Mouse (Mus musculus): Measurements from ENCODE around the gene Serpina1e. TPM values are rescaled to one million over a fixed set of nuclear protein-coding genes. Genes with fewer than 3 reads are reported as not detected.
"Not testable (repeated sequence)": the region's sequence is repeated elsewhere in the genome, so short reads cannot be mapped to it uniquely, and the experiment has no call there.

Gene Serpina1e
- polyA plus RNA-seq, 1 experiment from 2014 or later: not detected

GRCm38 (mm10) chr12:103952972-103953371, 5.8 kb downstream of the Serpina1e start:
- H3K9me3 ChIP-seq (ENCODE audit: control insufficient read depth, low read length); H3K4me1 ChIP-seq (ENCODE audit: control insufficient read depth, insufficient read depth, low read length); ATAC-seq (ENCODE audit: insufficient read depth, low FRiP score, low TSS enrichment); DNase-seq (ENCODE audit: low spot score); H3K36me3 ChIP-seq (ENCODE audit: control insufficient read depth, insufficient read depth, low read length); H3K4me3 ChIP-seq (ENCODE audit: low read depth, low read length); H3K4me2 ChIP-seq (ENCODE audit: low read depth); H3K9ac ChIP-seq (ENCODE audit: low read length); H3K27me3 ChIP-seq (ENCODE audit: control insufficient read depth, insufficient read depth, low read length); H3K27ac ChIP-seq (ENCODE audit: low read depth, low read length): not testable (repeated sequence)
- 86% methylated on average over 3 of the region's 3 CpGs for WGBS

GRCm38 (mm10) chr12:103946243-103946642, 12.5 kb downstream of the Serpina1e start:
- H3K9ac ChIP-seq (ENCODE audit: low read length): no peak overlapping the region
- H3K27ac ChIP-seq (ENCODE audit: low read depth, low read length): no peak overlapping the region
- WGBS: 84% methylated on average over 4 of the region's 4 CpGs
- no peaks in the 10 kb centered on the region for H3K27me3 ChIP-seq (ENCODE audit: control insufficient read depth, insufficient read depth, low read length)
- no peaks in the 10 kb centered on the region for H3K4me1 ChIP-seq (ENCODE audit: control insufficient read depth, insufficient read depth, low read length)
- no peak overlapping the region for H3K4me3 ChIP-seq (ENCODE audit: low read depth, low read length)
- no peaks in the 10 kb centered on the region for H3K9me3 ChIP-seq (ENCODE audit: control insufficient read depth, low read length)
- DNase-seq (ENCODE audit: low spot score) (no peak), ATAC-seq (ENCODE audit: insufficient read depth, low FRiP score, low TSS enrichment) (no peak)
- H3K36me3 ChIP-seq (ENCODE audit: control insufficient read depth, insufficient read depth, low read length): no peaks in the 10 kb centered on the region
- H3K4me2 ChIP-seq (ENCODE audit: low read depth): no peak overlapping the region

GRCm38 (mm10) chr12:103909181-103909580, 49.6 kb downstream of the Serpina1e start:
- WGBS: 96% methylated on average over 10 of the region's 16 CpGs
- ATAC-seq (ENCODE audit: insufficient read depth, low FRiP score, low TSS enrichment); H3K9me3 ChIP-seq (ENCODE audit: control insufficient read depth, low read length); H3K4me1 ChIP-seq (ENCODE audit: control insufficient read depth, insufficient read depth, low read length); H3K4me3 ChIP-seq (ENCODE audit: low read depth, low read length); H3K27me3 ChIP-seq (ENCODE audit: control insufficient read depth, insufficient read depth, low read length); H3K4me2 ChIP-seq (ENCODE audit: low read depth); H3K36me3 ChIP-seq (ENCODE audit: control insufficient read depth, insufficient read depth, low read length); DNase-seq (ENCODE audit: low spot score); H3K9ac ChIP-seq (ENCODE audit: low read length); H3K27ac ChIP-seq (ENCODE audit: low read depth, low read length): not testable (repeated sequence)

- not testable (repeated sequence) for H3K4me1 ChIP-seq (ENCODE audit: control insufficient read depth, insufficient read depth, low read length); DNase-seq (ENCODE audit: low spot score); H3K9ac ChIP-seq (ENCODE audit: low read length); H3K27ac ChIP-seq (ENCODE audit: low read depth, low read length); H3K36me3 ChIP-seq (ENCODE audit: control insufficient read depth, insufficient read depth, low read length); H3K4me3 ChIP-seq (ENCODE audit: low read depth, low read length); H3K4me2 ChIP-seq (ENCODE audit: low read depth); H3K9me3 ChIP-seq (ENCODE audit: control insufficient read depth, low read length); H3K27me3 ChIP-seq (ENCODE audit: control insufficient read depth, insufficient read depth, low read length); ATAC-seq (ENCODE audit: insufficient read depth, low FRiP score, low TSS enrichment)
- 42% methylated on average over 1 of the region's 1 CpGs for WGBS
Observed at GRCm38 (mm10) chr12:103907746-103908145, 51.0 kb downstream of the Serpina1e start.

- H3K36me3 ChIP-seq (ENCODE audit: control insufficient read depth, insufficient read depth, low read length); H3K4me1 ChIP-seq (ENCODE audit: control insufficient read depth, insufficient read depth, low read length); H3K27me3 ChIP-seq (ENCODE audit: control insufficient read depth, insufficient read depth, low read length); H3K9ac ChIP-seq (ENCODE audit: low read length); H3K4me2 ChIP-seq (ENCODE audit: low read depth); DNase-seq (ENCODE audit: low spot score); H3K4me3 ChIP-seq (ENCODE audit: low read depth, low read length); H3K9me3 ChIP-seq (ENCODE audit: control insufficient read depth, low read length); ATAC-seq (ENCODE audit: insufficient read depth, low FRiP score, low TSS enrichment); H3K27ac ChIP-seq (ENCODE audit: low read depth, low read length): not testable (repeated sequence)
- 84% methylated on average over 4 of the region's 4 CpGs for WGBS
Observed at GRCm38 (mm10) chr12:103904837-103905340, 53.9 kb downstream of the Serpina1e start, which contains the start of gene Serpina1c. Gene Serpina1c (minus strand): TSS chr12:103904887.

- ATAC-seq (ENCODE audit: insufficient read depth, low FRiP score, low TSS enrichment); H3K27me3 ChIP-seq (ENCODE audit: control insufficient read depth, insufficient read depth, low read length); H3K36me3 ChIP-seq (ENCODE audit: control insufficient read depth, insufficient read depth, low read length); H3K27ac ChIP-seq (ENCODE audit: low read depth, low read length); H3K9ac ChIP-seq (ENCODE audit: low read length); H3K9me3 ChIP-seq (ENCODE audit: control insufficient read depth, low read length); H3K4me2 ChIP-seq (ENCODE audit: low read depth); DNase-seq (ENCODE audit: low spot score); H3K4me3 ChIP-seq (ENCODE audit: low read depth, low read length); H3K4me1 ChIP-seq (ENCODE audit: control insufficient read depth, insufficient read depth, low read length): not testable (repeated sequence)
- 94% methylated on average over 3 of the region's 3 CpGs for WGBS
Observed at GRCm38 (mm10) chr12:103901929-103902328, 56.8 kb downstream of the Serpina1e start.

Other genes starting within 250 kb of the Serpina1e start
- not detected in 2 replicates for gene Serpina1d, start 185.4 kb downstream of the Serpina1e start, polyA plus RNA-seq (2014; fragmentation: Nextera tagmentation; extraction: Ambion mirVana)
- 0.38 TPM in 1 of 2 replicates, not detected in the other for gene Serpina1b, start 128.6 kb downstream of the Serpina1e start, polyA plus RNA-seq (2014; fragmentation: Nextera tagmentation; extraction: Ambion mirVana)
- not detected in 2 replicates for gene Serpina1a, start 95.4 kb downstream of the Serpina1e start, polyA plus RNA-seq (2014; fragmentation: Nextera tagmentation; extraction: Ambion mirVana)
- gene Serpina1c, start 54.1 kb downstream of the Serpina1e start, polyA plus RNA-seq (2014; fragmentation: Nextera tagmentation; extraction: Ambion mirVana): not detected in 2 replicates
- not detected in 2 replicates for gene Serpina11, start 31.0 kb upstream of the Serpina1e start, polyA plus RNA-seq (2014; fragmentation: Nextera tagmentation; extraction: Ambion mirVana)
- gene Serpina9, start 54.8 kb upstream of the Serpina1e start, polyA plus RNA-seq (2014; fragmentation: Nextera tagmentation; extraction: Ambion mirVana): not detected in 2 replicates
- gene Serpina12, start 85.5 kb upstream of the Serpina1e start, polyA plus RNA-seq (2014; fragmentation: Nextera tagmentation; extraction: Ambion mirVana): not detected in 2 replicates
- not detected in 2 replicates for gene Serpina5, start 142.1 kb upstream of the Serpina1e start, polyA plus RNA-seq (2014; fragmentation: Nextera tagmentation; extraction: Ambion mirVana)
- not detected in 2 replicates for gene Serpina3a, start 153.7 kb upstream of the Serpina1e start, polyA plus RNA-seq (2014; fragmentation: Nextera tagmentation; extraction: Ambion mirVana)
- gene Serpina3b, start 169.0 kb upstream of the Serpina1e start, polyA plus RNA-seq (2014; fragmentation: Nextera tagmentation; extraction: Ambion mirVana): not detected in 2 replicates
- not detected in 2 replicates for gene Serpina3c, start 194.9 kb upstream of the Serpina1e start, polyA plus RNA-seq (2014; fragmentation: Nextera tagmentation; extraction: Ambion mirVana)